Mouse (Mus musculus): ENCODE data around the gene Tomt. TPM values are rescaled to one million over a fixed set of nuclear protein-coding genes. Genes with fewer than 3 reads are reported as not detected.
"Not testable (repeated sequence)": the region's sequence is repeated elsewhere in the genome, so short reads cannot be mapped to it uniquely, and the experiment has no call there.

Tomt gene
- polyA plus RNA-seq, 1 experiment from 2014 or later, result 0.27 TPM

- Histone ChIP-seq H3K9me3 (no peaks in the 10 kb centered on the region), H3K27me3 (replicated peaks) (no peaks in the 10 kb centered on the region), H3K9ac (peak within 1 kb of the TSS; percentile 93), H3K4me3 (peak within 1 kb of the TSS; percentile 89), H3K27ac (replicated peaks) (peak within 1 kb of the TSS; percentile 80), H3K4me1 (peaks cover 34% of the 10 kb centered on the region), H3K4me2 (peak within 1 kb of the TSS; percentile 82), H3K36me3 (0 out of 2 replicates have a peak, but pooled peaks cover 4% of the 10 kb centered on the region)
- WGBS, result under 1% methylated on average over 40 of the region's 40 CpGs
- peak; percentile 97 for ATAC-seq (ENCODE audit: extremely low read depth, insufficient number of reproducible peaks, low FRiP score, low TSS enrichment)
Observed at GRCm38 (mm10) chr7:101933751-101934240, 27.6 kb upstream of the Tomt start, which contains the start of the genes Lrrc51 and Numa1. Gene Lrrc51, minus strand, starts transcription at chr7:101933895. Gene Numa1, plus strand, starts transcription at chr7:101934111.

GRCm38 (mm10) chr7:101933300-101933699 lies 27.1 kb upstream of the Tomt start:
- 0 out of 2 replicates have a peak, but pooled peaks cover 2% of the 10 kb centered on the region for H3K36me3 ChIP-seq
- no peak for ATAC-seq (ENCODE audit: extremely low read depth, insufficient number of reproducible peaks, low FRiP score, low TSS enrichment)
- peak overlapping the region; percentile 68 for H3K4me2 ChIP-seq
- H3K4me1 ChIP-seq, result peaks cover 34% of the 10 kb centered on the region
- no peaks in the 10 kb centered on the region for H3K27me3 ChIP-seq (replicated peaks)
- WGBS, result 4% methylated on average over 15 of the region's 15 CpGs
- peak overlapping the region; percentile 80 for H3K27ac ChIP-seq (replicated peaks)
- H3K9ac ChIP-seq, result peak overlapping the region; percentile 87
- H3K4me3 ChIP-seq, result peak overlapping the region; percentile 89
- H3K9me3 ChIP-seq, result no peaks in the 10 kb centered on the region

DNA sequence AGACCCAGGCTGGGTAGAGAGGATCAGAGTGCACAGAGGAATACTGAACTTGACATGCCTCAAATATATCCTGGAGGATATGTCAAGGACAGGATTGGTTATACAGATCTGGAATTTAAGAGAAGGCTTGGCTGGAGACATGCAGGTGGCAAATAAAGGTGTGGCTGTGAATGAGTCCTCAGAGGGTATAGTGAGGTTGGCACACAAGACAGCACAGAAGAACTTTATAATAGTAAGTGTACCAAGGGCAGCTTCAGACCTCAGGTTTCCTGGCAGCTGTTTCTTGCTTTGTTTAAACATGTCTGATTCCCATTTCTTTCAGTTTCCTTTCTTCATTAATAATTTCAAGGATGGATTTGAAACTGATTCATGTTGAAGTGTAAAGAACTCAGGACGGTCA lies 26.4 kb upstream of the Tomt start:
- Histone ChIP-seq H3K27me3 (replicated peaks) (no peaks in the 10 kb centered on the region), H3K4me1 (peaks cover 30% of the 10 kb centered on the region), H3K36me3 (no peaks in the 10 kb centered on the region), H3K4me2 (peak overlapping the region; percentile 68), H3K9ac (peak overlapping the region; percentile 87; the same call in 1 of the 2 replicates), H3K9me3 (no peaks in the 10 kb centered on the region), H3K4me3 (peak overlapping the region; percentile 89), H3K27ac (replicated peaks) (no peak overlapping the region)
- WGBS, result 81% methylated on average over 1 of the region's 1 CpGs
- no peak for ATAC-seq (ENCODE audit: extremely low read depth, insufficient number of reproducible peaks, low FRiP score, low TSS enrichment)

DNA sequence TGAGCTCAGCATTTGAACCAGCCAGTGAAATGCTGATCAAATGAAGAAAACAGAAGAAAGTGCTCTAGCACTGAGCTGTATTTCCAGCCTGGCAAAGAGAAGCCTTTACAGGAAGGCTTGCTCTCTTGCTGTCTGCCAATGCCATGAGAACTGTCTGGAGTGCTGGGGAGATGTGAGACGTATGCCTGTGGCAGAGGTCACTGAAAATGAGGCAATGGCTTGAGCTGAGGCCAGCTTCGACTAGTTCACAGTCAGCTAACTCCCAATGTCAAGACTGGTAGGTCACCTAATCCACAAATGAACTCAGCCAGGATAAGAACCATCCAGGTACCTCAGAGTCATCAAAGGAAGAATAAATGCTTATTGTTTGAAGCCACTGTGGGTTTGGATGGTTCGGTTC lies 21.9 kb upstream of the Tomt start:
- ATAC-seq (ENCODE audit: extremely low read depth, insufficient number of reproducible peaks, low FRiP score, low TSS enrichment), result no peak
- peaks cover 7% of the 10 kb centered on the region for H3K4me1 ChIP-seq
- no peaks in the 10 kb centered on the region for H3K27me3 ChIP-seq (replicated peaks)
- 80% methylated on average over 3 of the region's 3 CpGs for WGBS
- no peak overlapping the region for H3K4me3 ChIP-seq
- no peaks in the 10 kb centered on the region for H3K9me3 ChIP-seq
- H3K27ac ChIP-seq (replicated peaks), result no peak overlapping the region
- no peaks in the 10 kb centered on the region for H3K36me3 ChIP-seq
- no peak overlapping the region for H3K9ac ChIP-seq
- no peak overlapping the region for H3K4me2 ChIP-seq

GRCm38 (mm10) chr7:101925892-101926291 lies 19.7 kb upstream of the Tomt start:
- not testable (repeated sequence) for ATAC-seq (ENCODE audit: extremely low read depth, insufficient number of reproducible peaks, low FRiP score, low TSS enrichment); H3K9ac ChIP-seq; H3K27ac ChIP-seq (replicated peaks); H3K4me2 ChIP-seq; H3K4me3 ChIP-seq; H3K4me1 ChIP-seq; H3K9me3 ChIP-seq; H3K36me3 ChIP-seq; H3K27me3 ChIP-seq (replicated peaks)

DNA sequence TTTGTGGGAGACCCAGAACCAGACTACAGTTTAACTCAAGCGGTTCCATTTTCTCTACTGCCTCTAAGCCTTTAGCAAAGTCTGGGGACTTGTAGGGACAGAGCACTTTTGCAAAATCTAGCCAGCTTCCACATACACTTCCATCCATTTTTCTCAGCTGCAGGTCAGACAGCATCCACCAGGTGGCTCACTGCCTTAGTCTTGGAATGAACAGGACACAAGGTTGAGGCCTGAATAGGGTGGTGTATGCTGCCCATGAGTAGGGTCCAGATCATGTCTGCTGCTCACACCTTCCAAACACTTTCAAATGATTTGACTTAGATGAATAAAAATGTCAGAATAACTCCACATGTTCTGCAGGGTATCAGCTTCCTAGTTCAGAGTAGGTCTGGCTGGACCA lies 11.9 kb upstream of the Tomt start:
- 18% methylated on average over 1 of the region's 1 CpGs for whole genome bisulfite sequencing
- H3K27me3 ChIP-seq (replicated peaks), result no peaks in the 10 kb centered on the region
- no peak overlapping the region for H3K27ac ChIP-seq (replicated peaks)

DNA sequence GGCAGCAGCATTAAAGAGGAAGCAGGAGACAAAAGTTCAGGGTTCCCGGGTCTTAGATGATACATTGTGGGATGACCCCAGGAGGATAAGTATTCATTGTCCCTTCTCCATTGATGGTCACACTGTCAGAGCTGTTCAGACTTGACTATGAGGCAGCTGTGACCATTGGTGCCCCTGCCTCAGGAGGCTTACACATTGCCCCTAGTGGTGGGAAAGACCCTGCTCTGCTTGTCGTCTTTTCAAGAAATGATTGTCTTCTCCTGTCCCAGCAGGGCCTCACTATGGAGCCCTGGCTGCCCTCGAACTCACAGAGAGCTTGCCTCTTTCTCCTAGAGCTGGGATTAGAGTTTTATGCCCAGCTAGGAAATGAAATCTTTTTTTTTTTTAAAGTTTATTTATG lies 5.8 kb upstream of the Tomt start:
- no peak for ATAC-seq (ENCODE audit: extremely low read depth, insufficient number of reproducible peaks, low FRiP score, low TSS enrichment)
- peaks cover 57% of the 10 kb centered on the region for H3K36me3 ChIP-seq
- 67% methylated on average over 3 of the region's 3 CpGs for WGBS

More for the DNA sequence above, 11.9 kb upstream of the Tomt start:
- H3K4me1 ChIP-seq, result no peaks in the 10 kb centered on the region
- H3K9ac ChIP-seq, result no peak overlapping the region
- no peaks in the 10 kb centered on the region for H3K9me3 ChIP-seq
- no peak overlapping the region for H3K4me3 ChIP-seq
- H3K4me2 ChIP-seq, result no peak overlapping the region
- ATAC-seq (ENCODE audit: extremely low read depth, insufficient number of reproducible peaks, low FRiP score, low TSS enrichment), result peak; percentile 37
- peaks cover 21% of the 10 kb centered on the region for H3K36me3 ChIP-seq

GRCm38 (mm10) chr7:101910138-101910537 lies 4.0 kb upstream of the Tomt start:
- WGBS, result 78% methylated on average over 4 of the region's 4 CpGs

More for the DNA sequence above, 5.8 kb upstream of the Tomt start:
- H3K27ac ChIP-seq (replicated peaks), result no peak overlapping the region
- H3K4me1 ChIP-seq, result peaks cover 21% of the 10 kb centered on the region
- no peak overlapping the region for H3K4me3 ChIP-seq
- H3K27me3 ChIP-seq (replicated peaks), result no peaks in the 10 kb centered on the region
- H3K9ac ChIP-seq, result no peak overlapping the region
- no peak overlapping the region for H3K4me2 ChIP-seq
- no peaks in the 10 kb centered on the region for H3K9me3 ChIP-seq

GRCm38 (mm10) chr7:101908367-101908766 lies 2.2 kb upstream of the Tomt start:
- Histone ChIP-seq H3K4me2 (peak overlapping the region; percentile 14; the same call in 1 of the 2 replicates), H3K4me3 (no peak overlapping the region), H3K9me3 (no peaks in the 10 kb centered on the region), H3K36me3 (peaks cover 39% of the 10 kb centered on the region), H3K4me1 (peaks cover 36% of the 10 kb centered on the region), H3K27ac (replicated peaks) (0 out of 2 replicates have a peak overlapping the region, but pooled peaks have one; percentile 20), H3K9ac (peak overlapping the region; percentile 15; the same call in 1 of the 2 replicates), H3K27me3 (replicated peaks) (no peaks in the 10 kb centered on the region)
- no peak for ATAC-seq (ENCODE audit: extremely low read depth, insufficient number of reproducible peaks, low FRiP score, low TSS enrichment)
- 65% methylated on average over 4 of the region's 4 CpGs for WGBS

More at GRCm38 (mm10) chr7:101910138-101910537, 4.0 kb upstream of the Tomt start:
- Histone ChIP-seq H3K36me3 (peaks cover 56% of the 10 kb centered on the region), H3K9ac (no peak overlapping the region), H3K4me1 (peaks cover 31% of the 10 kb centered on the region), H3K9me3 (no peaks in the 10 kb centered on the region), H3K4me3 (no peak overlapping the region), H3K27me3 (replicated peaks) (no peaks in the 10 kb centered on the region), H3K27ac (replicated peaks) (no peak overlapping the region), H3K4me2 (no peak overlapping the region)
- no peak for ATAC-seq (ENCODE audit: extremely low read depth, insufficient number of reproducible peaks, low FRiP score, low TSS enrichment)

DNA sequence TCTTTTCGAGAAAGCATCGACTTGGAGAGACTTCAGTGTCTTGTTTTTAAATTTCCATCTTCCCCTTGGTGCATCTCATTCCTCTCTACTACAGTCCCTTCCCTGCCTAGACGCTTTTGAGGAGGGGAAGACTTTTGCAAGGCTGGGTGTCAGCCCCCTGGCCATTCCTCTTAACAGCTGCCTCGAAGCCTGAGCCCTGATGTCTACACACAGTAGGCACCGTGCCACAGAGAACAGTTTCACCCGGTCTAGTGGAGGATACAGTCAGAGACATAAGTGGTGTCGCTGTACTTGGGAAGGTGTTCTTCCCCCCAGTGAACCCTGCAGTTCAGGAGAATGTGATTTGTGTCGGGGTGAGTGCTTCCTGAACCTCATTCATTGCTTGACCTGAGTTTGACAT lies 537 bp upstream of the Tomt start:
- H3K4me3 ChIP-seq, result peak overlapping the region; percentile 67
- peak overlapping the region; percentile 95 for H3K27ac ChIP-seq (replicated peaks)
- H3K9ac ChIP-seq, result peak overlapping the region; percentile 88
- H3K4me1 ChIP-seq, result peaks cover 36% of the 10 kb centered on the region
- 57% methylated on average over 8 of the region's 8 CpGs for WGBS
- H3K9me3 ChIP-seq, result peaks cover 4% of the 10 kb centered on the region; the same call in 1 of the 2 replicates
- peaks cover 33% of the 10 kb centered on the region for H3K36me3 ChIP-seq
- H3K4me2 ChIP-seq, result peak overlapping the region; percentile 74
- H3K27me3 ChIP-seq (replicated peaks), result no peaks in the 10 kb centered on the region
- ATAC-seq (ENCODE audit: extremely low read depth, insufficient number of reproducible peaks, low FRiP score, low TSS enrichment), result no peak

GRCm38 (mm10) chr7:101905561-101906286 lies 435 bp downstream of the Tomt start, which contains the start of gene Lamtor1:
Gene Lamtor1, plus strand, starts transcription at chr7:101905904.
- Histone ChIP-seq H3K4me3 (peak within 1 kb of the TSS; percentile 67), H3K4me2 (peak within 1 kb of the TSS; percentile 74), H3K36me3 (peaks cover 23% of the 10 kb centered on the region), H3K27me3 (replicated peaks) (no peaks in the 10 kb centered on the region), H3K4me1 (peaks cover 36% of the 10 kb centered on the region), H3K9ac (peak within 1 kb of the TSS; percentile 88), H3K9me3 (peaks cover 4% of the 10 kb centered on the region; the same call in 1 of the 2 replicates), H3K27ac (replicated peaks) (peak within 1 kb of the TSS; percentile 95)
- peak; percentile 97 for ATAC-seq (ENCODE audit: extremely low read depth, insufficient number of reproducible peaks, low FRiP score, low TSS enrichment)
- under 1% methylated on average over 61 of the region's 61 CpGs for WGBS

Measured in heart, embryonic 13.5 days (tissue).